Mouse (Mus musculus): ENCODE measurements around the gene Atxn10.
"Not testable (repeated sequence)": the region's sequence is repeated elsewhere in the genome, so short reads cannot be mapped to it uniquely, and the experiment has no call there.

Atxn10 gene

DNA sequence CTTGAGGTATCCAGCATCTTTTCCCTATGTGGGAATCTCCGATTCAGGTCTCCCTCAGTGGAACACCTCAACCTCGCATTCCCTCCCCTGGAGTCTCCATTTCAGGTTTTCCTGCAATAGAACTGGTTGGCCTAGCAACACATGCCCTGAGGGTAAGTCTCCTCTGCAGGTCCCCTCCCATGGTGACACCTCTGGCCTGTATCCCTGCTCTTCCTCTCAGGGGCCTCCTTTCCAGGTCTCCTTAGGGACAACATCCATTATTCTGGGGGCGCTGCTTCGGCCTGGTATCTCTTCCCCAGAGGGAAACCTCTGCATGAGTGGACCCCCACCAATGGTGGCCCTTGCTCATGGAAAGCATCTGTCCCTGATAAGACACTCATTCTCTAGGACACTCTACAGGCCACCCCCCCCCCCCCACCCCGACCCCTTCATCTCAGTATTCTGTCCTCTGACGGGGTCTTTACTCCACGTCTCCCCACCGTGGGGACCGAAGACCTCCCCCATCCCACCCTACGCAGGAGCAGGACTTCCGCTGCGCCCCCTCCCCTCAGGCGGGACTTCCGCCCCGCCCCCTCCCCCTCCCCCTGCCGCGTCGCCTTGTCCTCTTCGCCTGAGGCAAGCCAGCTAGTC is at the start of gene Atxn10:
Atxn10 (plus strand) TSS at position 575 of the 630 bp plus-strand sequence.
- peak; percentile 18 for DNase-seq (ENCODE audit: low read depth, low spot score)

DNA sequence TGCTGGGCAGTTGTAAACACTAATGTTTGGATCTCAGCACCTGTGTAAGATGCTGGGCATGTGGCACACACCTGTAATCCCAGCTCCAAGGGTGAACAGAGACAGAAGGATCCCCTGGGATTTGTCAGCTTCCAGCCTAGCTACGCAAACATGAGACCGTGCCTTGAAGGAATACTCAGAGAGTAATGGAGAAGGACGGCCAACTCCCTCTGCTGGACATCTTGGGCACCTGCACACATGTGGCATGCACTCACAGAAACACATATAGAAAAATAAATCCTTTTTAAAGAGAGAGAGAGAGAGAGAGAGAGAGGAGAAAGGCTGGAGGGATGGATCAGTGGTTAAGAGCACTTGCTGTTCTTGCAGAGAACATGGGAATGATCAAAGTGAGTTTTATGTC is 41.4 kb upstream of the Atxn10 start:
- DNase-seq (ENCODE audit: low read depth, low spot score): no peak

DNA sequence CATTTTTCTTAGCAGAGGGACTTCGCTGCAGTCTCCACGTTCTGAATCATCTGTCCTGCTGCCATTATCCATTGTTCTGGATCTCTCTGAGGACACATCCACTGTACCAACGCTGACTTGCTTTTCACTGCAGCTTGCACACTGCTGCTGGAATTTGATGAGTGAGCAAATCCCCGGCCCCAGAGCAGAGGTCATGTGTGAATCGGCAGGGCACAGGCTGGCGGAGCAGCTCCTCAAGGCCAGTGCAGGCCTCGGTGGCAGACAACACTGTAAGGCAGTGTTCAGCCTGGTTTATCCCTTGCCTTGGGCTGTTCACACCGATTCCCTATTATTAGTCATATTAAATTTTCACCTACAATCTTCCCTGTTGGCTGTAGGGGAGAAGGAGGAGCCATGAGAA is 40.5 kb upstream of the Atxn10 start:
- DNase-seq (ENCODE audit: low read depth, low spot score): no peak

DNA sequence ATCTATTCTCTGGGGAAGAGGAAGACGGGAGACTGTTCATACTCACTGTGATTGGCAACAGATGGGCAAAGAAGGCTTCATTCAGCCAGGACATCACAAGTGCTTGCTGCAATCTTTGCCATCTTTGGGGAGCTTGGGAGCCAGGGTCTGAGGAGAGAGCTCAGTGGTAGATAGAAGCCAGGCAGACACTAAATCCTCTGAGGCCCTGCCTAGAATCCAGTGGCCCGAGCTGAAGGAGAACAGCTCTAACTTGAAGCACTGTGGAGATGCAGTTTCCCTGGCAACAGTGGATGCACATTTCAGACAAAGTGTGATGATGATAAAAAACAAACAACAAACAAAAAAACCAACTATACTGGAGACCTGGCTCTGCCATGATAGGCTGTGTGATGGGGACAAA is 40.1 kb upstream of the Atxn10 start:
- DNase-seq (ENCODE audit: low read depth, low spot score): no peak

DNA sequence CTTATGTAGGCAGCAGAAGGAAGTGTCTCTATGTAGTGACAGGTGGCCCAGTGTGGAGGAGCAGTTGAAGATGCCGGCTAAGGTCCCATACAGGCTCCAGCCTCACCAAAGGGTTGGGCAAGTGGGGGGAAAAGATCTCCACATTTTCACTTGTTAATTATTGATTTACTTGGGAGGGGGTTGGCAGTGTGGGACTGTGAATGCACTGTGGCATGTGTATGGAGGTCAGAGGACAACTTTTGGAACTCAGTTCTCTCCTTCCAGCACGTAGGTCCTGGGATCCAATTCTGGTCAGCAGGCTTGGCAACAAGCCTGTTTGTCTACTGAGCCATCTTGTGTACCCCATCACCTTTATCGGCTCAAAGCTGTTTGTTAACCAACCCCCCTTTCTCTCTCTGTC is 39.5 kb upstream of the Atxn10 start:
- DNase-seq (ENCODE audit: low read depth, low spot score): no peak

DNA sequence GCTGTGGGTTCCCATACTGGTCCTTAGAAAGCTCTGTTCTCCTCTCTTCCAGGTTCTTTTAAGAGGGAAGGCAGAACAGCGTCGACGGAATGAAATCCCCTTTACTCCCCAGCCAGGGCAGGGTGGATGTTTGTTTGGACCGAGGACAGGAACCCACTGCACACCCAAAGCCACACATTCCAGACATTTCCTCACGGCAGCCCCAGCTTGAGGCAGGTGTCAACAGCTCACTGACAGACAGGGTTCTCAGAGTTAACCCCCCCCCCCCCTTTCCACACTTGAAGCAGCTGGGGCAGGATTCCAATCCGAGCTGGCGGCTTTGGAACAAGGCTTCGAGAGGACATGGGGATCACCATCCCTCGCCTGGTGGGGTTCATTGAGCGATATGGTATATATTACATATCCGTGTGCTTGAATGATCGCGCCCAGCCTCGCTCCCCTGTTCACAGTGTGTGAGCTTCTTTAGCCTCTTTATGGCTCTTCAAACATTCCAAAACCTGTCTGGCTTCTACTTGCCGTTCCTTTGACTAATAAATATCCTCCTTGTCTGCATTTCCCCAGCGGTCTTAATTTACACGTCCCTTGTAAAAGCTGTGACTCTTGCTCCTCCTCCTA is 37.8 kb upstream of the Atxn10 start:
- DNase-seq (ENCODE audit: low read depth, low spot score): no peak

DNA sequence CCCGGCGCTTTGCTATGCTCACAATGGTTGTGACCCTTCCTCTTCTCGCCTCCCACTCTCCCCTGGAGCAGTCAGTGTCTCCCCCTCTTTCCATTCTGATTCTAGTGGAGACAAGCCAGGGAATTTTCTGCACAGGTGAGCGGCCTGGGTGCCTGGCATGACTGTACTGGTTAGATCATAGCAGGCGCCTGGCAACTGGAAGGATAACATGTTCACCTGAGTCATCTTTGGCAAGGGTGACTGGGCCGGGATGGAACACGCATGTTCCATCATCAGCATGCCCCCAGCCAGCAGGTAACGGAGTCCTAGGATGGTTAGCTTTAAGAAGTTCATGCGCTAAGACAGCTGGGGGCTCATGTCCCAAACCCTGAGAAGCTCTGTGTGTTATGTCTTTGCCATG is 37.1 kb upstream of the Atxn10 start:
- no peak for DNase-seq (ENCODE audit: low read depth, low spot score)

DNA sequence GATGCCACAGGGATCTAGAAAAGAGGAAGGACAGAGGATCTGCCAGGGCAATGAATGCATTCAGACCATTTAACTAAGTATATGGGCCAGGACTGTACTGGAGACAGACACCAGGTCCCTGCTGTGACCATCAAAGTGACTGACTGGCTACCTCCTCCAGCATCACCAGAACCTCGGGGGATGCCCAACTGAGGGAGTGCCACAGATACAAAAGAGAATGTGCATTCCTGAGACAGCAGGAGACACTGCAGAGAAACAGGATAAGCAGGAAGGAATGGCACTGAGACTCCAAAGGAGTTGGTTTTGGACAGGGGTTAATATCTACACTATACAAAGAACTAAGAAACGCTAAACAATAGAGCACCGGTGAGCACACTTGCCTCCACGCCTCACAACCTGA is 32.8 kb upstream of the Atxn10 start:
- no peak for DNase-seq (ENCODE audit: low read depth, low spot score)

DNA sequence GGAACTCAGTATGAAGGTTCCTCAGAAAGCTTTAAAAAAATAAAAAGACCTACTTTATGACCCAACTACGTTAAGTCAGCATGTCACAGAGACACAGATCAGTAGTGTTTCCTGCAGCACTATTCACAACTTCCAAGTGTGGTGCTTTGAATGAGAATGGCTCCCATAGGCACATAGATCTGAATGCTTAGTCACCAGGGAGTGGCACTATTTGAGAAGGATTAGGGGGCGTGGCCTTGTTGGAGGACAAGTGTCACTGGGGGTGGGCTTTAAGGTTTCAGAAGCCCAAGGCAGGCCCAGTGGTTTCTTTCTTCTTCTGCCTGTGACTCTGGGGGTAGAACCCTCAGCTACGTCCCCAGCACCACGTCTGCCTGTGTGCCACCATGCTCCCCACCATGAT is 32.1 kb upstream of the Atxn10 start:
- no peak for DNase-seq (ENCODE audit: low read depth, low spot score)

DNA sequence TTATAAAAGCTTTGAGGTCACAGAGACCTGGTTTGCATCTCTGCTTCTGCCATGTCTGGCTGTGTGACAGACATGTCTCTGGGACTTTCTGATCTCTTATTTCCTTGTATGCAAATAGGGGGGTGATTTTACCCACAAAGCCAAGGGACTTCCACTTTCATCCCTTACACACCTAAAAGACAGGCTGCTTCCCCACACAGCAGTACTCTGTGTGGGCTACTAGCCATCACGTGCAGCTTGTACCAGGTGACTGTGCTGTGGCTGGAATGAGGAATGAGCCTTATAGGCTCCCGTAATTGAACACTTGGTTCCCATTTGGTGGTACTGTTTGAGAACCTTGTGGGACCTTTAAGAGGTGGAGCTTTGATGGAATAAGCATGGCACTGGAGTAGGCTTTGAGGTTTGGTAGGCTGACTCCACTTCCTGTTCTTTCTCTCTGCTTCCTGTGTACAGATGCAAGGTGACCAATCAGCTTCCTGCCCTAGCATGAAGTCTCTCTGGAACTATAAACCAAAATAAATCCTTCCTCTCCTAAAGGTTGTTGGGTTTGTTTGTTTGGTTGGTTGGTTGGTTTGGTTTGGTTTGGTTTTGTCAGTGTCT is 28.9 kb upstream of the Atxn10 start:
- DNase-seq (ENCODE audit: low read depth, low spot score): no peak

DNA sequence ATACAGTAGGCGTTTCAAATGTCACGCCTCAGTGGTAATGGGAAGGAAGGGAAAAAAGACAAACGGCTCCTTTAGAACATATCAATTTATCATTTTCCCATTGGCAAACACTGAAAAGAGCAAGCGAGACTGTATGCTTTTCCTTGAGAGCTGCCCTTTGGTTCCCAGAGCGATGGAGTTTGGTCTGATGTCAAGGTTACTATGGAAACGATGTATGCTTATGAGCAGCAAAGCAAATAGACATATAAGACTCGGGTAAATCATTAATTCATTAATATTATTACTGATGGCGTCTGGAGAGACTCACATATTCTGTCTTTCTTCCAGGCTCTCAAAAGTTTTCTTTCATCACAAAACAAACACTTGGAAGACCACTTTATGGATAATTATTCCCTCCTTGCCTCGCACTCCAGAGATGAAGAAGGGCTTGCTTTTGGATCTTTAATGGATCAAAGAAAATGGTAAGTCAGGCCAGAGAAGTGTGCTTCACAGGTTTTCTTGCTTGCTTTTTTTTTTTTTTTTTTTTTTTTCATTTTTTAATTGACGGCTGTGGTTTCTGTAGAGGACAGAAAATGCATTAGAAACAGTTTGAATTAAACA is 24.9 kb upstream of the Atxn10 start:
- DNase-seq (ENCODE audit: low read depth, low spot score): no peak

DNA sequence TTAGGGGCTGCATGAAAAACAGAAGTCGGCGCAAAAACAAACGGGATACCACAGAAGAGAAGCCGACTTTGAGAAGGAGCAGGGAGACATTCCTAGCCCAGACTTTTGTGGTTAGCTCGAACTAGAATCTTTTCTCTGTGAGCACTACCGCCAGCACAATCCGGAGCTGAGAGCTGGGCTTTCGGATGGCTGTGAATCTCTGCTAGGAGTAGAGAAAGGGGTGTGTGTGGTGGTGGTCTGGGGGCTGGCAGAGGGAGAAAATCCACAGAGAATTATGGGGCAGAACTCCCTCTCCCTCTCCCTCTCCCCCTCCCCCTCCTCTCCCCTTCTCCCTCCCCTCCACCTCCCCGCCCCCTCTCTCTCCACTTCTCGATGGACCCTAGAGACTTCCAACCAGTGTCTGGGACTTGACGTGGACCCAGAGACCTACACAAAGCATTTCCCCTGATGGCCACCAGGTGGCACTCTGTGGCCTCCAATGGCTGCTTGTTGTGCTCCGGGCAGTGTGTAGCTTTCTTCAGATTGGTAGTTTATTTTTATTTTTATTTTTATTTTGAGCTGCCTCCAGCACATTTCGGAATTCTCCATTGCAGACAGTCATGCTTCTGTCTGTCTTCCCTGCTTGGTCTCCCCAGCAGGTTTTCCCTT is 20.5 kb upstream of the Atxn10 start:
- DNase-seq (ENCODE audit: low read depth, low spot score): peak; percentile 81

DNA sequence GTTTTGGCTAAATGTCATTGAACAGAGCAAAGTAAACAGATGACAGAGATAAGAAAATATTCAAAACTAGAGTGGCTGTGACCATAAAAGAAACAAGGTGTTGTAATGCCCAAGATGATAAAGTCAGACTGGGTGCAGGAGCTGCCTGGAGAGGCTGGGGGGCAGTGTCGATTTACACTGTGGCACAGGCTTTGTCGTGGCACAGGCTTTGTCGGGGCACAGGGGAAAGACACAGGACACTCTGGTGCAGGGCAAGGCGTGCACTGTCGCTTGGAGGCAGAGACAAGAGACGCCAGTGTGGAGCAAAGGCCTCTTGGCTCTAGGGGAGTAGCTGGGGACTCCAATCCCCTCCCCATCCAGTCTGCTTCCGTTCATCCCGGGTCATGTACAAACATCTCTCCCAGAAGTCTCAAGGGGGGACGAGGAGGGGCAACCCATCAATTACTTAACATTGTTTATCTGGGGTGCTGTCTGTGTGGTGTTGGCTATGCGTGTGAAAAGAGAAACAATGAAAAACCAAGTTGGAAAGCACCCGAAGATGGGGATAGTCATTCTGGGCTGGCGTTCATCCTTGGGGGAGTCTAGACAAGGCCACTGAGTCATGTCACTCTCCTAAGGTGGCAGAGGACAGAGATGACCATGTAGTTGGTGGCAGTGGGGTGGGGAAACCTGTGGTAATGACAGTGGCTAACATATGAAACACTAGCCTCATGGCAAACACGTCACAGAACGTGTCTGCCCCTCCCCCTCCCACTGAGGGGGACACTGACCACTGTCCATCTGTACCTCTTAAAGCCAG is 19.5 kb upstream of the Atxn10 start:
- DNase-seq (ENCODE audit: low read depth, low spot score): no peak

DNA sequence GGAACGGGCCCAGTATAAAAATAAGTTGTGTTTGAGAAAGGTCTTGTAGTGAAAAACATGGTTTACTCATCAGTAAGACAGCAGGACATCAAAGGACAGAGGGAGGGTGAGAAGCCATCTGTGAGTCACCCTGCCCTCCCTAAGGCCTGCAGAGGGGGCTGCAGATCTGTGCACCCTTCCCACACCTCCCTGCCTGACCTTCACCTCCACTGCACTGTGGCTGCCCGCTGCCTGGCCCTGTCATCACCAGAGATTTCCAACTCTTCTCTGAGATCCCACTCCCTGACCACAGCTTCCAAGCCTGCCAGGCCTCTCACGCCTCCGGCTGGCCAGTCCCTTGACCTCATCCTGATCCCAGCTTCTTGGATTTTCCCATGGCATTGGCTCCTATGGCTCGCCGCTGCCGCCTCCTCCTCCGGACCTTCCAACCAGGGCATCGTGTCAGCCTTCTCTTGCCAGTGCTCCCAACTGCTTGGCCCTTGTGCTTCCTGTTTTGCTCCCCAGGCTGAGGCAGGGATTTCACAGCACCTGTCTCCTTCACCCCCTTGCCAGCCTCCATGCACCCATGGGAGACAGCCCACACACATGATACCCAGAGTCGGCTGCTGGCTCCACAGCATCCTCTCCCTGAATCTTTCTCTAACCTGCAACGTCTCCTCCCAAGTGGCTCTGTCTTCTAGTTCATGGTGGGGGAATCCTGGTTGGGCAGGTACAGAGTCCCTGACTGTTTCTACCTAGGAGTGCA is 15.9 kb upstream of the Atxn10 start:
- no peak for DNase-seq (ENCODE audit: low read depth, low spot score)

DNA sequence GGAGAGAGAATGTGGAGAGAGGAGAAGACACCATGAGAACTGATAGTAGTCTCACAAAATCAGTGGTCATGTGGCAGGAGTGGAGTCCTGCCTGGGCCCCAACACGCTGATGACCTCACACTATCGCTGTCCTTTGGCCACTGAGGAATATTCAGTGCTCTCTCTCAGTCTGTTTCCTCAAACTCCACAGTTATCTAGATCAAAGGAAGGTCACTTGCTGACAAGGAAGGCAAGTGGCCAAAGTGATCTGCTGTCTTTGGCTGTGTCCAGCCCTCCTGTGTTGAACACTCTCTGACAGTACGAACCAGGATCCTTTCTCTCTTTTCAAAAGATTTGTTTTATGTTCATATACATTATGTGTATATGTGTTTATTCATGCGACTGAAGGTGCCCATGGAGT is 12.8 kb upstream of the Atxn10 start:
- no peak for DNase-seq (ENCODE audit: low read depth, low spot score)

DNA sequence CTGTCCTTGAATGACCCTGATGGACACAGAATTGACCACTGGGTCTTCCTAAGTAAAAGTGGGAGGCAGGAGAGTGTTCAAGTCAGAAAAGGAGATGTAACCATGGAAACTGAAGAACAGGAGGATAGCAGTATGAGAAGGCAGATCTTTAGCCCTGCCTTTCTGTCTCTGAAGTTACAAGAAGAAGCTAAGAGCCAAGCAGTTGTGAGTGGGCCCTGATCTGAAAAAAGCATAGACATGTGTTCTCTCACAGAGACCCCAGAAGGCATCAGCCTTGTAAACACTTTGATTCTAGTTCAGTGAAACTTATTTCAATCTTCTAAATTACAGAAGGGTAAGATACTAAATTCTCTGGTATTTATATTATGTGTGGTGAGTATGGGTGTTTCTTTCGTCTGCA is 11.6 kb upstream of the Atxn10 start:
- no peak for DNase-seq (ENCODE audit: low read depth, low spot score)

DNA sequence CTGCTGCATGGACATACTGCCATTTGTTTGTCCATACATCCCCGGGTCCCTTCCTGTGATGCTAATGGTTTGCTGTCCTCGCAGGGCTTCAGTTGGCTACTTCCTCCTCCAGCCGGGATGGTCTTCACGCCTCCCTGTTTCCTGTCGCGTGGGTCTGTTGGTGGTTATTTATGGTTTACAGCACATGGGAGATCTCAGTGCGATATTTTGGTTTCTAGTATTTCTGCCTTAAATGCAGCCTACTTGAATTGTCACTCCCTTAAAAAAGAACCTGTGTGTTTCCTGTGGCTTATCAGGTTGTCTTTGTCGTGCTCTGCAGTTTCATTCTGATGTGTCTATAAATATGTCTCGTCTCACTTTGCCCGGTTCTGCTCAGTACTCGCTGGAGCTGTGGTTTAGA is 8.2 kb upstream of the Atxn10 start:
- peak; percentile 54 for DNase-seq (ENCODE audit: low read depth, low spot score)

DNA sequence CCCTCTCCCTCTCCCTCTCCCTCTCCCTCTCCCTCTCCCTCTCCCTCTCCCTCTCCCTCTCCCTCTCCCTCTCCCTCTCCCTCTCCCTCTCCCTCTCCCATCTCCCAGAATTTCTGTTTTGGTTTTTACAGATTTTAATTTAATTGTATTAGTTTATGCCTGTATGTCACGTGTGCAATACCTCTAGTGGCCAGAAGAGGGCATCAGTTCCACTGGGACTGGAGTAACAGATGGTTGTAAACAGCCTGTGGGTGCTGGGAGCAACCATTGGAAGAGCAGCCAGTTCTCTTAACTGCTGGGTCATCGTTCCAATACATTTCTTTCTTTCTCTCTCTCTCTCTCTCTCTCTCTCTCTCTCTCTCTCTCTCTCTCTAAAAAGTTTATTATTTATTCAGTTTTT is 7.6 kb upstream of the Atxn10 start:
- DNase-seq (ENCODE audit: low read depth, low spot score): peak; percentile 67

DNA sequence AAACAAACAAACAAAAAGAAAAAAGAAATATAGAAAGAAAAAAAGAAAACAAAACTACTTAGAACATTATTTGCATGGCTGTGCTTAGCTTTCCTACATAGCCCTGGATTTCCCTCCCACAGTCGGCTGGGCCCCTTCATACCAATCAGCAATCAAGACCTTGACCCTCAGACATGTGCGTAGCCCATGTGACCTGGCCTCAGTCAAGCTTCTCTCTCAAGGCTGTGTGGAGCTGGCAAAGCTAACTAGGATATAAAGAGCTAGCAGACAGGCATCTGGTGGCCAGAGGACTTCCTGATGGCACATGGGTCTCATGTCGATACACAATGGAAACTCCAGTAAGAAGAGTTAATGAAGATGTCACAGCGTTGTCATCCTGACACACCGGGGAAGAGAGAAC is 6.9 kb upstream of the Atxn10 start:
- no peak for DNase-seq (ENCODE audit: low read depth, low spot score)

DNA sequence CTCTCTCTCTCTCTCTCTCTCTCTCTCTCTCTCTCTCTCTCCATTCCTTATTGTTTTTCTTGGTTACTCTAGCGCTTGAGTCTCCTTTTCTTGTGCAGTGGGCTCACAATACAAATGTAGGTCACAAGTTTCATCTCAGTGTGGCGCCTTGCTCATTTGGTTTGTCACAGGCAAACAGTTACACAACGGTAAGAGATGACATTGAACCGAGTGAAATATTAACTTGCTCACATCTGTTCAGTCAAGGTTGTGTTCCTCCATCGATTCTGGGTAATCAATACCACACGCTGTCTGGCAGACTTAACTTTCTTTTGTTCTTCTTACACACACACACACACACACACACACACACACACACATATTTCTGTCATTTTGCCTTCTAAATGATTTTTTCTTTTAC is 6.0 kb upstream of the Atxn10 start:
- DNase-seq (ENCODE audit: low read depth, low spot score): no peak

DNA sequence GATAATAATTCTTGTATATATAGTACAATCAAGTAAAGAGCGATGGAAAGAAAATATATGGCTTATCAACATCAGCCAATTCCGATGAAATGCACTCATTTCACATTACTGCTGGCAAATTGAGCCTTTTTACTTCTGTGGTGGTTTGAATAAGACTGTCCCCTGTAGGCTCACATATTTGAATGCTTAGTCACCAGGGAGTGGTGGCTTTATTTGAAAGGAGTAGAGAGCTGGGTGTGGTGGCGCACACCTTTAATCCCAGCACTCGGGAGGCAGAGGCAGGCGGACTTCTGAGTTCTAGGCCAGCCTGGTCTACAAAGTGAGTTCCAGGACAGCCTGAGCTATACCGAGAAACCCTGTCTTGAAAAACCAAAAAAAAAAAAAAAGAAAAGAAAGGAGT is 2.5 kb upstream of the Atxn10 start:
- DNase-seq (ENCODE audit: low read depth, low spot score): not testable (repeated sequence)
